Mouse (Mus musculus) mammary gland, adult 2 months (tissue): Measurements from ENCODE around the gene Rtn4rl2. TPM values are rescaled to one million over a fixed set of nuclear protein-coding genes. Genes with fewer than 3 reads are reported as not detected.

Source experiments
- polyA plus RNA-seq: library from polyadenylated mRNA; depleted of rRNA; stranded (reverse); fragments of >200 nt; gene quantifications from 2 replicates; pipeline ENCODE4 v1.2.3, GENCODE M21; 2012; ENCODE audit warnings: low replicate concordance; rRNA removed

Gene Rtn4rl2
- 11.3 and 38.0 TPM in 2 replicates for polyA plus RNA-seq

GRCm38 (mm10) chr2:84886234-84886731, at the start of gene Rtn4rl2:
Gene Rtn4rl2, minus strand, starts transcription at chr2:84886710.

GRCm38 (mm10) chr2:84838593-84838949, 47.9 kb downstream of the Rtn4rl2 start, which contains the start of gene Slc43a1:
Gene Slc43a1, plus strand, starts transcription at chr2:84838850.

GRCm38 (mm10) chr2:84826488-84827282, 59.8 kb downstream of the Rtn4rl2 start, which contains the start of gene Timm10:
Gene Timm10, plus strand, starts transcription at chr2:84826997.

GRCm38 (mm10) chr2:84822552-84822951, 64.0 kb downstream of the Rtn4rl2 start, which contains the start of gene Smtnl1:
Gene Smtnl1, minus strand, starts transcription at chr2:84822652.

Other genes with a start within 250 kb of the Rtn4rl2 start
- 27.4 and 52.9 TPM in 2 replicates for gene Ctnnd1, start 235.9 kb downstream of the Rtn4rl2 start, polyA plus RNA-seq
- gene Btbd18, start 227.6 kb downstream of the Rtn4rl2 start, polyA plus RNA-seq = not detected in 2 replicates
- 29.8 and 68.7 TPM in 2 replicates for gene Selenoh, start 215.9 kb downstream of the Rtn4rl2 start, polyA plus RNA-seq
- not detected in 2 replicates for gene Gm28635, start 208.7 kb downstream of the Rtn4rl2 start, polyA plus RNA-seq
- gene Med19, start 208.3 kb downstream of the Rtn4rl2 start, polyA plus RNA-seq = 8.2 and 8.9 TPM in 2 replicates
- gene Tmx2, start 207.6 kb downstream of the Rtn4rl2 start, polyA plus RNA-seq = 50.7 and 78.8 TPM in 2 replicates
- gene Zdhhc5, start 171.5 kb downstream of the Rtn4rl2 start, polyA plus RNA-seq = 40.8 and 51.4 TPM in 2 replicates
- gene Clp1, start 159.4 kb downstream of the Rtn4rl2 start, polyA plus RNA-seq = 8.7 and 13.1 TPM in 2 replicates
- gene Ypel4, start 152.7 kb downstream of the Rtn4rl2 start, polyA plus RNA-seq = 9.9 and 12.8 TPM in 2 replicates
- gene Gm19426, start 143.1 kb downstream of the Rtn4rl2 start, polyA plus RNA-seq = 2.1 and 3.1 TPM in 2 replicates
- 611 and 890 TPM in 2 replicates for gene Serping1, start 111.3 kb downstream of the Rtn4rl2 start, polyA plus RNA-seq
- 26.8 and 39.4 TPM in 2 replicates for gene Ube2l6, start 87.9 kb downstream of the Rtn4rl2 start, polyA plus RNA-seq
- 8.6 TPM in 1 of 2 replicates, not detected in the other for gene Smtnl1, start 64.1 kb downstream of the Rtn4rl2 start, polyA plus RNA-seq
- gene Timm10, start 59.7 kb downstream of the Rtn4rl2 start, polyA plus RNA-seq = 22.0 and 45.6 TPM in 2 replicates
- gene Slc43a1, start 47.9 kb downstream of the Rtn4rl2 start, polyA plus RNA-seq = 51.6 and 66.7 TPM in 2 replicates
- gene Slc43a3, start 49.9 kb upstream of the Rtn4rl2 start, polyA plus RNA-seq = 51.9 and 120 TPM in 2 replicates
- 0.33 and 0.89 TPM in 2 replicates for gene Prg2, start 93.8 kb upstream of the Rtn4rl2 start, polyA plus RNA-seq
- 0.70 and 0.90 TPM in 2 replicates for gene Prg3, start 101.5 kb upstream of the Rtn4rl2 start, polyA plus RNA-seq
- gene Ssrp1, start 150.5 kb upstream of the Rtn4rl2 start, polyA plus RNA-seq = 87.5 and 150 TPM in 2 replicates
- gene P2rx3, start 150.8 kb upstream of the Rtn4rl2 start, polyA plus RNA-seq = 0.49 and 1.2 TPM in 2 replicates
- gene Tnks1bp1, start 161.3 kb upstream of the Rtn4rl2 start, polyA plus RNA-seq = 113 and 200 TPM in 2 replicates
- 24.2 and 51.3 TPM in 2 replicates for gene Aplnr, start 249.5 kb upstream of the Rtn4rl2 start, polyA plus RNA-seq